Mouse (Mus musculus): ENCODE results near the gene Fbxl12.

GRCm38 (mm10) chr9:20616685-20617084 is 27.9 kb downstream of the Fbxl12 start:
- TF ChIP-seq MAFK (IDR thresholded peaks at IDR 0.05; ENCODE audit: insufficient read depth, low read depth, low read length) (no peak), ZNF384 (IDR thresholded peaks at IDR 0.05; ENCODE audit: low read depth, low read length) (no peak), ZC3H11A (IDR thresholded peaks at IDR 0.05; ENCODE audit: borderline replicate concordance, low read depth, low read length) (no peak), CHD2 (IDR thresholded peaks at IDR 0.05; ENCODE audit: low read depth, low read length) (no peak)

Measured in ES-E14 (cell line).